Mouse (Mus musculus) embryo, embryonic 10 days (tissue): ENCODE measurements around the gene Heph.
A peak's percentile ranks its signal among the peaks of the same experiment; 100 is the strongest.
"Not testable (repeated sequence)": the region's sequence is repeated elsewhere in the genome, so short reads cannot be mapped to it uniquely, and the experiment has no call there.

Experiments
- DNase-seq: peaks from one replicate; pipeline ENCODE4 v3.0.0-alpha.2; 2015; ENCODE audit warnings: low spot score

Heph gene

GRCm38 (mm10) chrX:96455149-96455548, at the start of gene Heph:
Gene Heph, plus strand, starts transcription at chrX:96455359.
- DNase-seq = no peak

- not testable (repeated sequence) for DNase-seq
These were observed 39.8 kb upstream of the Heph start for GRCm38 (mm10) chrX:96415351-96415750.

GRCm38 (mm10) chrX:96416970-96417369, 38.2 kb upstream of the Heph start:
- DNase-seq = no peak

- no peak for DNase-seq
These were observed 37.4 kb upstream of the Heph start for GRCm38 (mm10) chrX:96417733-96418132.

GRCm38 (mm10) chrX:96419383-96419782, 35.8 kb upstream of the Heph start:
- DNase-seq = no peak

GRCm38 (mm10) chrX:96456201-96456963, 1.2 kb downstream of the Heph start, which contains the start of gene Hsf3:
Gene Hsf3, minus strand, starts transcription at chrX:96456294.
- DNase-seq = peak; percentile 28

- DNase-seq = no peak
These were observed 46.4 kb downstream of the Heph start for GRCm38 (mm10) chrX:96501580-96501979.
